Mouse (Mus musculus): Measurements from ENCODE around the gene Maip1. TPM values are rescaled to one million over a fixed set of nuclear protein-coding genes. Genes with fewer than 3 reads are reported as not detected.
A peak's percentile ranks its signal among the peaks of the same experiment; 100 is the strongest.

Maip1 gene
- polyA plus RNA-seq, 2 experiments: 4.5 to 8.4 TPM

DNA sequence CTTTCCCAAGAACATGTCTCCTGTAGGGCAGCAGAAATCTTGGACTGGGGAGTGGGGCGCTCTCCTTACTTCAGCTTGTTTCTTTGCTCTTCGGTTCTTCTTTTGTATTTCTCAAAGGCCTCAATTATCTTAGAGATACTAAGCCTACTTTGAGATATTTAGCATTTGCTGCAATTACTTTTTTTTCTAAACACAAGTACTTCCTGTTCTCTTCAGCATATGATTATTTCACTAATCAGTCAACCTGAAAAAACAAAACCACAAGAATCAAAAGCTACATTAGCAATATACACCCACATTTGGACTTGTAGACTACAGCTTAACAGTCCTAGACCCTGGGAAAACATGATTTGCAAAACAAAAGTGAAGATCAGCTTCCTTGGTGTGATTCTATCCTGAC is 30.9 kb upstream of the Maip1 start:
- H3K36me3 ChIP-seq (replicated peaks; ENCODE audit: control insufficient read depth, insufficient read depth, low read depth): no peaks in the 10 kb centered on the region
- H3K4me3 ChIP-seq (ENCODE audit: insufficient read depth in 1 of 2, low read depth in 2 of 2, low read length in 2 of 2): no peak overlapping the region
- no peaks in the 10 kb centered on the region for H3K9me3 ChIP-seq (ENCODE audit: control insufficient read depth, low read length)
- no peak overlapping the region for H3K4me2 ChIP-seq (ENCODE audit: low read depth)
- WGBS (ENCODE audit: insufficient replicate concordance): 87% methylated on average over 2 of the region's 2 CpGs
- H3K27ac ChIP-seq: no peak overlapping the region
- ATAC-seq (ENCODE audit: insufficient read depth): no peak
- H3K9ac ChIP-seq (replicated peaks): no peak overlapping the region
- no peak for DNase-seq (ENCODE audit: low read depth in 3 of 3, low spot score in 3 of 3)
- peaks cover 2 to 8% of the 10 kb centered on the region in 2 experiments; a peak in 3 of 4 replicates for H3K4me1 ChIP-seq (replicated peaks; ENCODE audit: control insufficient read depth in 2 of 2, insufficient read depth in 2 of 2, low read length in 1 of 2)
- no peaks in the 10 kb centered on the region for H3K27me3 ChIP-seq (ENCODE audit: control insufficient read depth, insufficient read depth, low read length)
- no peak for TF ChIP-seq CTCF (IDR thresholded peaks at IDR 0.05; ENCODE audit: low read depth)
- no peak for TF ChIP-seq EP300 (IDR thresholded peaks at IDR 0.05; ENCODE audit: low read depth)

GRCm38 (mm10) chr1:57376806-57377205 is 29.3 kb upstream of the Maip1 start:
- no peaks in the 10 kb centered on the region for H3K9me3 ChIP-seq (ENCODE audit: control insufficient read depth, low read length)
- peak overlapping the region; percentile 59 for H3K27ac ChIP-seq
- no peak for ATAC-seq (ENCODE audit: insufficient read depth)
- DNase-seq (ENCODE audit: low read depth in 3 of 3, low spot score in 3 of 3): peak in 1 of 3 experiments; percentile 38
- TF ChIP-seq CTCF (IDR thresholded peaks at IDR 0.05; ENCODE audit: low read depth) (no peak), EP300 (IDR thresholded peaks at IDR 0.05; ENCODE audit: low read depth) (no peak)
- peak overlapping the region; percentile 89 for H3K9ac ChIP-seq (replicated peaks)
- no peaks in the 10 kb centered on the region for H3K27me3 ChIP-seq (ENCODE audit: control insufficient read depth, insufficient read depth, low read length)
- H3K36me3 ChIP-seq (replicated peaks; ENCODE audit: control insufficient read depth, insufficient read depth, low read depth): no peaks in the 10 kb centered on the region
- H3K4me1 ChIP-seq (replicated peaks; ENCODE audit: control insufficient read depth in 2 of 2, insufficient read depth in 2 of 2, low read length in 1 of 2): peaks cover 2 to 8% of the 10 kb centered on the region in 2 experiments; a peak in 3 of 4 replicates
- H3K4me2 ChIP-seq (ENCODE audit: low read depth): peak overlapping the region; percentile 82
- H3K4me3 ChIP-seq (ENCODE audit: insufficient read depth in 1 of 2, low read depth in 2 of 2, low read length in 2 of 2): peak overlapping the region; percentile 56 to 92
- WGBS (ENCODE audit: insufficient replicate concordance): 36% methylated on average over 6 of the region's 6 CpGs

DNA sequence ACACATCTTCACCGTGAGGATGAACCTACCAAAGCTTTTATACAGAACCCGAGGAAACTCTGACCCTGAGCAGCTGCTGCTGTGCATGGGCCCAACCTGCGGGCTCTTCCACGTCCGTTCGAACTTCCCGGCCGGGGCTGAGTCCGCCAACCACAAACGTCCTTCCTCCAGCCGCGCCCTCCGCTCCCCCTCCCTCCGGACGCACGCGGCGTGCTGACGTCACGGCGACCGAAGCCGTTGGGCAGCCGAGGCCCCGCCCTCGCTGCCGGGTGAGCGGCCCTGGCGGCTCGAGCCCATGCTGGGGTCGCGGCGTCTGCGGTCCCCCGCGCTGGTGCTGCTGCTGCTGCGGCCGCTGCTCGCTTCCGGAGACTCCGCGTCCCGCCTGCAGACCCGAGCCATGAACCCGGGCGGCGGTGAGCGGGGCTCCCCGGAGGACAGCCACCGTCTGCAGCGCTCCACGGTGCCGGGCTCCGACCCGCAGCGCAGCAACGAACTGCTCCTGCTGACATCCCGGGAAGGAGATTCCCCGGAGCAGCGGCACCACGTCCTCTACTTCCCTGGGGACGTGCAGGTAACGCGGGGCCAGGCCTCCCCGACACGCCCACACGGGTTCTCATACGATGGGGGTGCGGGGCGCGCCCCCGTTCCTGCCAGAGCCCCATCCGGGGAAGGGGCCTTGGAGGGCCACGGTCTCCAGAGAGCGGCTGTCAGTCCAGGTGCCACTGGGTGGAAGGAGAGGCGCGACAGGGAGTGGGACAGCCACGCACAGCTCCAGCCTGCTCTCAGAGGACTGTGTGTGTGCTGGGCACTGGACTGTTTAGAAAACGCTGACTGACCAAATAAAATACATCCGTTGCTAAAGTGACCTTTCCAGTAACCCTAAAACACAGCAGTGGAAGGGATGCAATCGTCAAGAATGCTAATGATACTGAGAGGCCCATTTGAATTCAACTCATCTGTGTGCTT is 28.5 kb upstream of the Maip1 start, which contains the start of gene 1700066M21Rik:
Gene 1700066M21Rik (plus strand): TSS at position 245 of the 966 bp plus-strand sequence.
- WGBS (ENCODE audit: insufficient replicate concordance): under 1% methylated on average over 81 of the region's 81 CpGs
- DNase-seq (ENCODE audit: low read depth in 3 of 3, low spot score in 3 of 3): peak; percentile 82 to 83 (median 83)

GRCm38 (mm10) chr1:57386519-57386918 is 19.6 kb upstream of the Maip1 start:
- Histone ChIP-seq H3K4me1 (replicated peaks; ENCODE audit: control insufficient read depth in 2 of 2, insufficient read depth in 2 of 2, low read length in 1 of 2) (no peaks in the 10 kb centered on the region), H3K9me3 (ENCODE audit: control insufficient read depth, low read length) (no peaks in the 10 kb centered on the region), H3K36me3 (replicated peaks; ENCODE audit: control insufficient read depth, insufficient read depth, low read depth) (no peaks in the 10 kb centered on the region; the same call in 1 of the 2 replicates), H3K27me3 (ENCODE audit: control insufficient read depth, insufficient read depth, low read length) (no peaks in the 10 kb centered on the region), H3K4me2 (ENCODE audit: low read depth) (no peak overlapping the region), H3K4me3 (ENCODE audit: insufficient read depth in 1 of 2, low read depth in 2 of 2, low read length in 2 of 2) (no peak overlapping the region), H3K9ac (replicated peaks) (no peak overlapping the region), H3K27ac (no peak overlapping the region)
- ATAC-seq (ENCODE audit: insufficient read depth) (no peak), DNase-seq (ENCODE audit: low read depth in 3 of 3, low spot score in 3 of 3) (no peak)
- TF ChIP-seq CTCF (IDR thresholded peaks at IDR 0.05; ENCODE audit: low read depth) (no peak), EP300 (IDR thresholded peaks at IDR 0.05; ENCODE audit: low read depth) (no peak)

More for the DNA sequence above, 28.5 kb upstream of the Maip1 start, which contains the start of gene 1700066M21Rik:
- no peaks in the 10 kb centered on the region for H3K27me3 ChIP-seq (ENCODE audit: control insufficient read depth, insufficient read depth, low read length)
- peaks cover 2 to 8% of the 10 kb centered on the region in 2 experiments; a peak in 3 of 4 replicates for H3K4me1 ChIP-seq (replicated peaks; ENCODE audit: control insufficient read depth in 2 of 2, insufficient read depth in 2 of 2, low read length in 1 of 2)
- peak within 1 kb of the TSS; percentile 86 for H3K4me2 ChIP-seq (ENCODE audit: low read depth)
- no peaks in the 10 kb centered on the region for H3K9me3 ChIP-seq (ENCODE audit: control insufficient read depth, low read length)
- no peak for TF ChIP-seq CTCF (IDR thresholded peaks at IDR 0.05; ENCODE audit: low read depth)
- TF ChIP-seq EP300 (IDR thresholded peaks at IDR 0.05; ENCODE audit: low read depth): no peak
- peak within 1 kb of the TSS; percentile 88 to 92 for H3K4me3 ChIP-seq (ENCODE audit: insufficient read depth in 1 of 2, low read depth in 2 of 2, low read length in 2 of 2)
- ATAC-seq (ENCODE audit: insufficient read depth): peak; percentile 95
- peak within 1 kb of the TSS; percentile 59 for H3K27ac ChIP-seq
- no peaks in the 10 kb centered on the region for H3K36me3 ChIP-seq (replicated peaks; ENCODE audit: control insufficient read depth, insufficient read depth, low read depth)
- H3K9ac ChIP-seq (replicated peaks): peak within 1 kb of the TSS; percentile 89

DNA sequence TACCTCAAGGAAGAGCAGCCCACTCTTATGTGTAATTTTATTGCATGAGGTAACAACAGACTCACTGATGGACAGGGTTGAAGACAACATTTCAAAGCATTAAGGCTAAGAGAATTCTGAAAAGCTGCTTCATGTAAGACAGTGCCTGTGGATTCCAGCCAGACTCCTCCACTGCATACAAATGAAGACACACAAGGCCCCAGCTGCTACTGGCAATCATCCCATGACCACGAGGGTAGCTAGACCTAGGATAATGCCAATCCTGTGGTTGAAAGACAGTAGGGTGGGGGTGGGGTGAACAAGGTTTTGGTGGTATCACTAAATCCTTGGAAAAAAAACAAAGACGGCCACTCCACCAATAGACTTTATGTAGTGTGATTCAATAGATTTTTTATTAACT is 18.3 kb upstream of the Maip1 start:
- Histone ChIP-seq H3K9me3 (ENCODE audit: control insufficient read depth, low read length) (no peaks in the 10 kb centered on the region), H3K27me3 (ENCODE audit: control insufficient read depth, insufficient read depth, low read length) (no peaks in the 10 kb centered on the region), H3K4me3 (ENCODE audit: insufficient read depth in 1 of 2, low read depth in 2 of 2, low read length in 2 of 2) (no peak overlapping the region), H3K4me2 (ENCODE audit: low read depth) (no peak overlapping the region), H3K4me1 (replicated peaks; ENCODE audit: control insufficient read depth in 2 of 2, insufficient read depth in 2 of 2, low read length in 1 of 2) (no peaks in the 10 kb centered on the region; a peak in 1 of 4 replicates), H3K27ac (no peak overlapping the region), H3K9ac (replicated peaks) (no peak overlapping the region), H3K36me3 (replicated peaks; ENCODE audit: control insufficient read depth, insufficient read depth, low read depth) (no peaks in the 10 kb centered on the region; the same call in 1 of the 2 replicates)
- TF ChIP-seq CTCF (IDR thresholded peaks at IDR 0.05; ENCODE audit: low read depth): no peak
- no peak for TF ChIP-seq EP300 (IDR thresholded peaks at IDR 0.05; ENCODE audit: low read depth)
- ATAC-seq (ENCODE audit: insufficient read depth) (no peak), DNase-seq (ENCODE audit: low read depth in 3 of 3, low spot score in 3 of 3) (no peak)
- 51% methylated on average over 2 of the region's 2 CpGs for WGBS (ENCODE audit: insufficient replicate concordance)
